Mouse (Mus musculus) left cerebral cortex, adult 2 months (tissue): ENCODE data around the gene Pawr. TPM values are rescaled to one million over a fixed set of nuclear protein-coding genes. Genes with fewer than 3 reads are reported as not detected.

Experiments
- DNase-seq, 2 experiments: peaks; one replicate each; pipeline ENCODE4 v3.0.0; 2021 to 2022; ENCODE audit warnings: low spot score in 2 of 2, mixed read lengths in 1 of 2; ENCODE audit errors: extremely low spot score in 1 of 2
- H3K27ac ChIP-seq: fragments of 200-600 bp; 2 replicates; pipeline ENCODE4 v1.8.1; 2022
- H3K4me3 ChIP-seq: fragments of 200-600 bp; 2 replicates; pipeline ENCODE4 v1.8.1; 2022
- CTCF ChIP-seq: fragments of 200-600 bp; IDR thresholded peaks from 2 replicates; pipeline ENCODE4 v1.8.1; 2022; ENCODE audit warnings: antibody characterized with exemption, mild to moderate bottlenecking, moderate library complexity
- intact Hi-C: fragments of 180-260 bp; cut with DNase I; formaldehyde crosslinking; loops from one replicate; pipeline ENCODE4 v1.15.1; 2025
- long read RNA-seq, 2 experiments: library from polyadenylated mRNA; stranded (forward); transcript quantifications; one replicate each; pipeline ENCODE4 v2.0.0; 2021; ENCODE audit warnings: borderline mapping rate in 2 of 2
- total RNA-seq, 2 experiments: library from RNA; stranded (reverse); gene quantifications; 2 replicates each; pipeline ENCODE4 v1.2.3; 2021

Pawr gene
- total RNA-seq, result 1 to 10 TPM; 2.7 to 3.9 TPM
- long read RNA-seq, experiment 1, partial matches to known transcripts, result 3 of 5 reads
- long read RNA-seq, experiment 1, other reads (novel, unspliced or antisense), result 0 of 5 reads
- long read RNA-seq, experiment 2, partial matches to known transcripts, result 1 of 4 reads
- long read RNA-seq, experiment 2, other reads (novel, unspliced or antisense), result 0 of 4 reads

DNA sequence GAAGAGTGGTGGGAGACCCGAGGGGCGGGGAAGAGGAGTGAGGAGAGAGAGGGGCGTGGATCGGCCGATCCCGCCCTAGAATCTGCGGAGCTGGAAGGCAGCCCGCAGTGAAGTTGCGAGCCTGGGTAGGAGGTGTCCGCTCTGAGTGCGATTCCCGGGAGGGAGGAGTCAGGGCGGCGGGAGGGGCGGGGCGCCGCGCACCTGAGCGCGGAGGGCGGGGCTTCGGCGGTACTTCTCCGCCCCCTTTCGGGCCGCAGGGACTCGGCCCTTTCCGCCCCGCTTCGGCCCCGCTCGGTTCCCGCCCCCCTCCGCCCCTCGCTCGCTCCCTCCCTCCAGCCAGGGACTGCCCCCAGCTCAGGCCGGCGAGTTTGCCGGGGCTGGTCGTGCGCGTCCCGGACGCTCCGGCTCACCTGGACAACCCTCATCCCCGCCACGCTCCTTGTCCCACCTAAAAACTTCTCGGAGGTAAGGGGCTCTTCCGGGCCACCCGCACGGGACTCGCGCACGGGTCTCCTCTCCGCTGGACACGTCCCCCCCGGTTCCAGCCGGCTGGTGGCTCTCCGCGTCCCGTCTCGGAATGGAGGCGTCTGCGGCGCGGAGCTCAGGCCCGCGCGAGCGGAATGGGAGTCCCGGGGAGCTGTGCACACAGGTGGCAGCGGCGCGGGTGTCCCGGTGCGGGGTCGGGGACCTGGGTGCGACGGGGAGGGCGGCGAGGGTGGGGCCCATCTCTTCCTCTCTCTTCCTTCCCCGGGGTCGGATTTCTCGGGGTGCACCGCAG is at the start of gene Pawr:
TSS of gene Pawr (plus strand) at position 338 of the 778 bp plus-strand sequence.
- intact Hi-C loops, result loop anchor here (10.0 kb wide), 1 partner anchor 113 kb away; no protein-coding TSS in a partner anchor
- Histone ChIP-seq H3K27ac (no peak within 1 kb of the TSS), H3K4me3 (peak within 1 kb of the TSS; percentile 61)
- TF ChIP-seq CTCF, result no peak
- peak; percentile 24 to 43 for DNase-seq

DNA sequence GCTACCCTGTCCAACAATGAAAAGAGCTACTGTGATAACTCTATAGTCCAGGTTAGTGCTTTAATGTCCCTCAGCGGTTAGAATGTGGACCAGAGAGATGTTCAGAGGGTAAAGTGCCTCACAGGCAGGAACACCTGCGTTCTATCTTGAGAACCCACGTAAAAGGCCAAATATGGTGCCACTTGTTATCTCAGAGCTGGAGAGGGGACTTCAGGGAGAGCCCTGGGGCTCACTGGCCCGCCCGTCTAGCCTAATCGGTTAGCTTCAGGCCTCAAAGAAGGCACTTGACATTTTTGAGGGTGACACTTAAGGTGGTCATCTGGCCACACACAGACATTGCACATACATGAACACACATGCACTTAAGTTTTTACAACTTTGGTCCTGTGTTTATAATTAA is 49.6 kb upstream of the Pawr start:
- H3K27ac ChIP-seq, result no peak overlapping the region
- H3K4me3 ChIP-seq, result no peak overlapping the region
- DNase-seq, result no peak
- no peak for TF ChIP-seq CTCF
- intact Hi-C loops, result loop anchor here (10.0 kb wide), 1 partner anchor 428 kb away; no protein-coding TSS in a partner anchor

GRCm38 (mm10) chr10:108283418-108283817 is 48.5 kb upstream of the Pawr start:
- no peak for TF ChIP-seq CTCF
- intact Hi-C loops, result loop anchor here (10.0 kb wide), 1 partner anchor 429 kb away; no protein-coding TSS in a partner anchor
- Histone ChIP-seq H3K4me3 (no peak overlapping the region), H3K27ac (no peak overlapping the region)
- no peak for DNase-seq

DNA sequence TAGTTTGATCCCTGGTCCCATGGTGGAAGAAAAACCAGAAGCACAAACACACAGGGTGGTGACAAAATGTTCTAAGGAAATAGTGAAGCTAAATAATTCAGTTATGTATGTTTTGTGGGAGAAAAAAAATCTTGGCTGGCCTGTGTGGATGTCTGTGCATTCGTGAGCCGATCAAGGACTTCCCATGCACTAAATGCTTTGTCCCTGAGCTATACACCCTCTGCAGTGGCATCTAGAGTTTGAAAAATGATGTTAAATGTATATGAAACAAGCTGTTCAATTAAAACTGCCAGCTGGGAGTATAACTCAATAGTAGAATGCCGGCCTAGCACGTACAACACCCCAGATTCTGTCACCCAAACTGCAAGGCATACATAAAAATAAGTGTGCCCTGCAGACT is 48.1 kb upstream of the Pawr start:
- no peak for DNase-seq
- Histone ChIP-seq H3K27ac (no peak overlapping the region), H3K4me3 (no peak overlapping the region)
- intact Hi-C loops, result loop anchor here (10.0 kb wide), 1 partner anchor 429 kb away; no protein-coding TSS in a partner anchor
- TF ChIP-seq CTCF, result no peak

- DNase-seq, result no peak
- TF ChIP-seq CTCF, result no peak
- no peak overlapping the region for H3K27ac ChIP-seq
- intact Hi-C loops, result loop anchor here (10.0 kb wide), 1 partner anchor 430 kb away; no protein-coding TSS in a partner anchor
- H3K4me3 ChIP-seq, result no peak overlapping the region
Observed at GRCm38 (mm10) chr10:108284445-108284844, 47.5 kb upstream of the Pawr start.

DNA sequence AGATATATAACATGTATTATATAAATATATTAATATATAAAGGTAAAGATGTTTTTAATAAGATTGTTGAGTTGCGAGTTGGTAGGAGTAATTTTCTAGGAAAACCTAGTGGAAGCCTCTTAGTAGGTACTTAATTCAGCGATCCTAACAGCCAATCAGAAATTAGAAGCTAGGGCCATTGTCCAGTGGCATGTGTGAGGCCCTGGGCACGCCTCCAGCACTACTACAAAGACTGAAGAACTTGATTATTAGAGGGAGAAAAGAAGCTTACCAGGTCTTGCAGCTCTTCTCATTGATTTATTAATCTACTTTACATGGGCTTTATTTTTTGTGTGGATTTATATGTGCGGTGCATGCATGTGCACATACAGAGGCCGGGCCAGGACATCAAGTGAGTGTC is 46.9 kb upstream of the Pawr start:
- no peak for DNase-seq
- Histone ChIP-seq H3K4me3 (no peak overlapping the region), H3K27ac (no peak overlapping the region)
- TF ChIP-seq CTCF, result no peak
- intact Hi-C loops, result loop anchor here (10.0 kb wide), 1 partner anchor 430 kb away; no protein-coding TSS in a partner anchor

DNA sequence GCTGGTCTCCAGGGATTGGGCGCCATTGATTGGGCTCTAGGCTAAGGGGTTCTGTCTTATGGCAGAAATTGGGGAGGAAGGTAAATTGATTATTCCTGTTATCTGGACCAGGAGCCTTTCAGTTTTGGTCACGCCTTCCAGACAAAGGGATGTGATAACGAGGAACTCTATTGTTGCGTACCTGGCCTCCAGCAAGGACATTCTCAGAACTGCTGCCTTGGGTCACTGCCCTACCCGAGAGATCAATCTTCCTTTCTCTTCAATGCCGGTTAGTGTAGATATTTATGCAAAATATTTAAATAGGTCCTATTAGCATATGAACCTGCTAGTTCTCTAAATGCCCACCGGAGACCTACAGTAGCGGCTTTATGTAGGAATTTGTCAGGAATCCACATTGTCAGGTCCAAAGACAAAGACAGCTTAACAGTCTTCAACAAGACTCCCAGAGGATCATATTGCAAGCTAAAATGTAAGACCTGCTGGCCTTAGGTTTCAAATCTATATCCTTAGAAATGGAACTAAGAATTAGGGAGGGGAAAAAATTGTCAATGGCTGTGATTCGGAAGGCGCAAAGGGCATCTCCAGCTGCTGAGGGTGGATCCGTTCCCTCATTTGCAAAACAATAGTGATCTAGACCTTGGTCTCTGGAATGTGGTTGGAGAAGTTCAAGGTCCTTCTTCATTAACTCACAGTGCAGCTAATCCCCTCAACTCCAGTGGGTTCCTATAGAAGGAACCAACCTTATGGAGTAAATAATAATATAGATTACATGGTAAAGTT is 45.1 kb upstream of the Pawr start:
- Histone ChIP-seq H3K27ac (no peak overlapping the region), H3K4me3 (no peak overlapping the region)
- no peak for DNase-seq
- no peak for TF ChIP-seq CTCF
- intact Hi-C loops, result loop anchor here (10.0 kb wide), 1 partner anchor 432 kb away; no protein-coding TSS in a partner anchor

DNA sequence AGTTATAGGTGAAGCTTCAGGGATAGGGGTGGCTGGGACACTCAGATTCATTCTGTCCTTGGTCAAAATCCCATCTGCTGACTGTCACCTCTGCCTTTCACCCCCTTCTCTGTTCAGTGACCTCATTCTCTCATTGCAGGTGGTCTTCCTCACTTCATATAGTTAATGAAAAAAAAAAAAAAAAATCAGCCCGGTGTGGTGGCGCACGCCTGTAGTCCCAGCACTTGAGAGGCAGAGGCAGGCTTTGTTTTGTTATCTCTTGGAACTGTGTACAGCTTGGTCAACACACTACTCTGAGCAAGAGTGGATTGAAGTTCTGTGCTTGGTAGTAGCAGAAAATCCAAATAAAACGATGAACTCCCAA is 44.5 kb upstream of the Pawr start:
- no peak for DNase-seq
- Histone ChIP-seq H3K27ac (no peak overlapping the region), H3K4me3 (no peak overlapping the region)
- TF ChIP-seq CTCF, result no peak
- intact Hi-C loops, result loop anchor here (10.0 kb wide), 1 partner anchor 433 kb away; no protein-coding TSS in a partner anchor

DNA sequence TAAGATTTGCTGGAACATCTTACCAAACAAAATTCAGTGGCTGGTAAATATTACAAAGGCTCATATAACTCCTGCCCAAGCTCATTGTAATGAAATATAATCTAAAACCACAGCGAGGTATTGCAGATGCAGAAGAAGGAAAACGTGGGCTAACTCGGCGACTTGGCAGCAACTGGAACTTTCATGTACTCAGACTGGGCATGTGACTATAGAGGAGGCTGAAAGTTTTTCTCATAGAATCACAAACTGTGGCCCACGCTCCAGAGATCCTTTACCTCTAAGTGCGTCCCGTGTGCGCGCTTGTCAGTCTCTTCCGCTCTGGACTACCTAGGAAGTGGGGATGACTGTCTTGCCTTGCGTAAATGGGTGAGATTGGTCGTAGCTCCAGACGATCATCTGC is 41.9 kb upstream of the Pawr start:
- Histone ChIP-seq H3K4me3 (no peak overlapping the region), H3K27ac (no peak overlapping the region)
- intact Hi-C loops, result no loop called here
- no peak for DNase-seq
- TF ChIP-seq CTCF, result no peak; the same call in 1 of the 2 replicates

- no peak for DNase-seq
- intact Hi-C loops, result no loop called here
- H3K4me3 ChIP-seq, result no peak overlapping the region
- no peak overlapping the region for H3K27ac ChIP-seq
- no peak for TF ChIP-seq CTCF
Observed at GRCm38 (mm10) chr10:108291688-108292471, 40.0 kb upstream of the Pawr start.

- TF ChIP-seq CTCF, result no peak
- intact Hi-C loops, result no loop called here
- DNase-seq, result no peak
- no peak overlapping the region for H3K4me3 ChIP-seq
- H3K27ac ChIP-seq, result no peak overlapping the region
Observed at GRCm38 (mm10) chr10:108292651-108293050, 39.3 kb upstream of the Pawr start.
